Mouse (Mus musculus): ENCODE results near the gene Sema6d. TPM values are rescaled to one million over a fixed set of nuclear protein-coding genes. Genes with fewer than 3 reads are reported as not detected.
"Not testable (repeated sequence)": the region's sequence is repeated elsewhere in the genome, so short reads cannot be mapped to it uniquely, and the experiment has no call there.

Sema6d gene
- polyA plus RNA-seq, 1 experiment = 8.5 TPM

- no peak for DNase-seq (ENCODE audit: low spot score)
Measured at GRCm38 (mm10) chr2:124293601-124294000, 203.8 kb downstream of the Sema6d start.

GRCm38 (mm10) chr2:124298351-124298750 is 208.6 kb downstream of the Sema6d start:
- DNase-seq (ENCODE audit: low spot score) = no peak

GRCm38 (mm10) chr2:124298872-124299271 is 209.1 kb downstream of the Sema6d start:
- DNase-seq (ENCODE audit: low spot score) = no peak

GRCm38 (mm10) chr2:124308605-124309004 is 218.8 kb downstream of the Sema6d start:
- no peak for DNase-seq (ENCODE audit: low spot score)

- peak; percentile 22 for DNase-seq (ENCODE audit: low spot score)
Measured at GRCm38 (mm10) chr2:124309361-124310128, 219.8 kb downstream of the Sema6d start.

- no peak for DNase-seq (ENCODE audit: low spot score)
Measured at GRCm38 (mm10) chr2:124322528-124323215, 232.9 kb downstream of the Sema6d start.

GRCm38 (mm10) chr2:124324107-124324724 is 234.4 kb downstream of the Sema6d start:
- DNase-seq (ENCODE audit: low spot score) = no peak

- no peak for DNase-seq (ENCODE audit: low spot score)
Measured at GRCm38 (mm10) chr2:124329473-124330130, 239.8 kb downstream of the Sema6d start.

- DNase-seq (ENCODE audit: low spot score) = no peak
Measured at GRCm38 (mm10) chr2:124332890-124333289, 243.1 kb downstream of the Sema6d start.

- DNase-seq (ENCODE audit: low spot score) = not testable (repeated sequence)
Measured at GRCm38 (mm10) chr2:124334655-124335054, 244.9 kb downstream of the Sema6d start.

GRCm38 (mm10) chr2:124338296-124338695 is 248.5 kb downstream of the Sema6d start:
- no peak for DNase-seq (ENCODE audit: low spot score)

- DNase-seq (ENCODE audit: low spot score) = no peak
Measured at GRCm38 (mm10) chr2:124354191-124354590, 264.4 kb downstream of the Sema6d start.

- no peak for DNase-seq (ENCODE audit: low spot score)
Measured at GRCm38 (mm10) chr2:124354716-124355115, 264.9 kb downstream of the Sema6d start.

- no peak for DNase-seq (ENCODE audit: low spot score)
Measured at GRCm38 (mm10) chr2:124369291-124369690, 279.5 kb downstream of the Sema6d start.

- DNase-seq (ENCODE audit: low spot score) = no peak
Measured at GRCm38 (mm10) chr2:124369991-124370390, 280.2 kb downstream of the Sema6d start.

GRCm38 (mm10) chr2:124371363-124371762 is 281.6 kb downstream of the Sema6d start:
- no peak for DNase-seq (ENCODE audit: low spot score)

GRCm38 (mm10) chr2:124385053-124385452 is 295.3 kb downstream of the Sema6d start:
- no peak for DNase-seq (ENCODE audit: low spot score)

- no peak for DNase-seq (ENCODE audit: low spot score)
Measured at GRCm38 (mm10) chr2:124385722-124386121, 296.0 kb downstream of the Sema6d start.

GRCm38 (mm10) chr2:124388269-124388668 is 298.5 kb downstream of the Sema6d start:
- no peak for DNase-seq (ENCODE audit: low spot score)

- no peak for DNase-seq (ENCODE audit: low spot score)
Measured at GRCm38 (mm10) chr2:124396733-124397132, 307.0 kb downstream of the Sema6d start.

GRCm38 (mm10) chr2:124397304-124397703 is 307.5 kb downstream of the Sema6d start:
- no peak for DNase-seq (ENCODE audit: low spot score)

- DNase-seq (ENCODE audit: low spot score) = no peak
Measured at GRCm38 (mm10) chr2:124399611-124400010, 309.8 kb downstream of the Sema6d start.
